Mouse (Mus musculus) thymus, postnatal 36 days (tissue): ENCODE data around the gene Set.

Experiments
- DNase-seq, 2 experiments: peaks; one replicate each; pipeline ENCODE4 v3.0.0; 2022; ENCODE audit warnings: mixed read lengths in 2 of 2

Gene Set

GRCm38 (mm10) chr2:30061215-30062166 is 4.3 kb downstream of the Set start:
- peak; percentile 69 to 83 for DNase-seq

GRCm38 (mm10) chr2:30062249-30063093 is 5.3 kb downstream of the Set start:
- DNase-seq = peak; percentile 57

GRCm38 (mm10) chr2:30063235-30063634 is 6.1 kb downstream of the Set start:
- DNase-seq = no peak

GRCm38 (mm10) chr2:30063791-30064190 is 6.6 kb downstream of the Set start:
- no peak for DNase-seq

- DNase-seq = no peak
Observed at GRCm38 (mm10) chr2:30064298-30064697, 7.1 kb downstream of the Set start.

GRCm38 (mm10) chr2:30066046-30066901 is 9.1 kb downstream of the Set start:
- DNase-seq = peak; percentile 94 to 97

GRCm38 (mm10) chr2:30067031-30067888 is 10.1 kb downstream of the Set start:
- peak; percentile 62 to 71 for DNase-seq

- no peak for DNase-seq
Observed at GRCm38 (mm10) chr2:30067962-30068361, 10.8 kb downstream of the Set start.

- DNase-seq = no peak
Observed at GRCm38 (mm10) chr2:30072875-30073274, 15.7 kb downstream of the Set start.

GRCm38 (mm10) chr2:30073285-30073684 is 16.1 kb downstream of the Set start:
- DNase-seq = no peak

GRCm38 (mm10) chr2:30075625-30076024 is 18.4 kb downstream of the Set start:
- no peak for DNase-seq

- no peak for DNase-seq
Observed at GRCm38 (mm10) chr2:30076439-30076838, 19.3 kb downstream of the Set start.

GRCm38 (mm10) chr2:30076959-30077358 is 19.8 kb downstream of the Set start:
- DNase-seq = no peak

- peak; percentile 78 to 81 for DNase-seq
Observed at GRCm38 (mm10) chr2:30077502-30078348, 20.5 kb downstream of the Set start, which contains the start of gene Pkn3. Gene Pkn3, plus strand, starts transcription at chr2:30077684.

GRCm38 (mm10) chr2:30078349-30078712 is 21.2 kb downstream of the Set start:
- DNase-seq = no peak

GRCm38 (mm10) chr2:30078760-30079159 is 21.6 kb downstream of the Set start:
- no peak for DNase-seq

- no peak for DNase-seq
Observed at GRCm38 (mm10) chr2:30080181-30080800, 23.1 kb downstream of the Set start.

- DNase-seq = no peak
Observed at GRCm38 (mm10) chr2:30084113-30084512, 26.9 kb downstream of the Set start.

GRCm38 (mm10) chr2:30084632-30085031 is 27.5 kb downstream of the Set start:
- DNase-seq = no peak

- DNase-seq = no peak
Observed at GRCm38 (mm10) chr2:30087310-30087709, 30.1 kb downstream of the Set start.
